Mouse (Mus musculus) thymus, postnatal 4 days (tissue): ENCODE measurements around the gene 5730480H06Rik.

Experiments
- DNase-seq: peaks from one replicate; pipeline ENCODE4 v3.0.0; 2021

The 5730480H06Rik gene

GRCm38 (mm10) chr5:48327652-48328051, at the start of gene 5730480H06Rik:
Gene 5730480H06Rik, plus strand, starts transcription at chr5:48327952.
- DNase-seq, result no peak

- no peak for DNase-seq
Observed at GRCm38 (mm10) chr5:48301186-48301585, 26.6 kb upstream of the 5730480H06Rik start.

DNA sequence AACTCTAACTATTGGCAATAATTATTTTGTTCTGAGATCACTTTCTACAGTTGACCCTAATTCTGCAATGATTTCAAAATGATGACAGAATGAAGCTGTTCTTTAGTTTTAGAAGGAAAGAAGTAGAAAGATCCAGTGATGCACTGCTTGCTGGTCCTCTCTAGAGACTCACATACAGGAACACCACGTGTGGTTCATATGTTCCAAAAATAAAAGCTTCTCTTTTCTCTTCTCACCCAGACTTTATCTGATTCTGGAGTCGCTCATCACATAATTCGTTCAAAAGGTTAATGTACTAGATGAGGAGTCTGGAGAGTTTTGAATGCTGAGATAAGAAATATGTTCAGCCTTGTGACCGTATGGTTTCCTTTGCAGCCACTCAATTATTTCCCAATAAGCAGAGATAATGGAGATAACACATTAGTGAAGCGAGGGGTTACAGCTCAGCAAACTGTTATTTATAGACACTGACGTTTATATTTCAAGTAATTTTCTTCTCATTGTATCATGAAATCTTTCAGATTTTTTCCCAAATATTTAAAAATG, 12.6 kb upstream of the 5730480H06Rik start:
- DNase-seq, result no peak

DNA sequence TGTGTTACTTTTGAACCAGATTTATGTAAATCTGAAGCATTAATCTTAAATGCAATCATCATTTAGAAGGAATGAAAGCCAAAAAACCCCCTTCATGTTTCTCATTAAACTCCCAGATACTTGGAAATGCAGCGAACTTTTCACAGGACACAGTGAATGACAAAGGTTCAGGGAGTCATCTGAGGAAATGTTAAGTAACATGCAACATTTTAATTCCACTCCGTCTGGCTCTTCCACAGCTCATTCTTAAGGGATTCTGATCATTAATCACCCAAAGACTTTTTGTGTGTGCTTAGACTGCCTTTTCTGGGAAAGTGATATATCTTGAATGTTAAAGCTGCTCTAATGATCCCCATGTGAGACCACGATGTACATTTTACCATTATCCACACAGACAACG, 7.2 kb upstream of the 5730480H06Rik start:
- no peak for DNase-seq

- DNase-seq, result no peak
Observed at GRCm38 (mm10) chr5:48326221-48326620, 1.5 kb upstream of the 5730480H06Rik start.

GRCm38 (mm10) chr5:48329751-48330150, 2.0 kb downstream of the 5730480H06Rik start:
- DNase-seq, result no peak

DNA sequence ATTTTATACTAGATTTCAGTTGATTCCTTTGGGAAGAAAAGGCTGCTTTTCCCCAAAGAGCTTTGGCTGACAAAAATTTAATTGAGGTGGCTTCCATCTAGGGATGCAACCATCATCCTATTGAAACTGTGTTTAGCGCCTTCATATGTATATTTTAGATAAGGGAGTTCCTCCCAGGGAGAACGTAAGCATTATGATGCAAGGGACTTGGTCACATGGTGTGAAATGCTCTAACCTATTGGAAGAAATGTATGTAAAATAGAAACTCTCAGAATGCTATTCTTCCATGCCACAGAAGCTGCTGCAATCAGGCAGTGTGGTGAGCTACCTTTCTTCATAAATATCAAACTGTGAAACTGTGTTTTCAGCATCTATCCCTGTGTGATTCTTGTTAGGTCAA, 3.1 kb downstream of the 5730480H06Rik start:
- no peak for DNase-seq

- DNase-seq, result no peak
Observed at GRCm38 (mm10) chr5:48331441-48331840, 3.7 kb downstream of the 5730480H06Rik start.

GRCm38 (mm10) chr5:48333407-48333806, 5.7 kb downstream of the 5730480H06Rik start:
- no peak for DNase-seq

DNA sequence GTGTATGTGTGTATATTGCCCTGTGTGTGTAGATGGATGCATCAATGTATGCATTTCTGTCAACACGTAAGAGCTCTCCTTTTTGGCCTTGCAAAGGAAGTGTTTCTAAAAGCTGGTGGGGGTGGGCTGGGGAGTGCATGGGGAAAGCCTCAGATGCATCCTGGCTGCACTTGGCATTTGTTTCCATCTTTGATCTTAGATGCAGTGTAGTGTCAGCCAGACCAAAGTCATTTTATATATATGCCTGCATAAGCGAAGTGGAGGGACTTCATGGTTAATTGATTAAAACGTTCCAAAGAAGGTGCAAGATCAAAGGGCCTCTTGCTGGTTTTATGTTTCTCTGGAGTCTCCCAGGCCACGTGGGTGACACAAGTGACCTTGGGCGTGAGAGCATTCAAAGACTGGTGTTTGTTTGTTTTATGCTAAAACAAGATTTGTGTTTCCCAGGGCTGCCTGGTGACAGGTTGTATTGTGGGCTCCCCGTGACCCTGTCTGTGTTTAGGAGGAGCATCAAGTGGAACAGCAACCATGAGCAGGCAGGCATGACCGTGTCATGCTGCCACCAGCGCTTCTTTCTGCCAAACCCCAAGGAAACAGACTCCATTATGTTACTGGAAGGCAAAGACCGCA, 6.2 kb downstream of the 5730480H06Rik start:
- no peak for DNase-seq

DNA sequence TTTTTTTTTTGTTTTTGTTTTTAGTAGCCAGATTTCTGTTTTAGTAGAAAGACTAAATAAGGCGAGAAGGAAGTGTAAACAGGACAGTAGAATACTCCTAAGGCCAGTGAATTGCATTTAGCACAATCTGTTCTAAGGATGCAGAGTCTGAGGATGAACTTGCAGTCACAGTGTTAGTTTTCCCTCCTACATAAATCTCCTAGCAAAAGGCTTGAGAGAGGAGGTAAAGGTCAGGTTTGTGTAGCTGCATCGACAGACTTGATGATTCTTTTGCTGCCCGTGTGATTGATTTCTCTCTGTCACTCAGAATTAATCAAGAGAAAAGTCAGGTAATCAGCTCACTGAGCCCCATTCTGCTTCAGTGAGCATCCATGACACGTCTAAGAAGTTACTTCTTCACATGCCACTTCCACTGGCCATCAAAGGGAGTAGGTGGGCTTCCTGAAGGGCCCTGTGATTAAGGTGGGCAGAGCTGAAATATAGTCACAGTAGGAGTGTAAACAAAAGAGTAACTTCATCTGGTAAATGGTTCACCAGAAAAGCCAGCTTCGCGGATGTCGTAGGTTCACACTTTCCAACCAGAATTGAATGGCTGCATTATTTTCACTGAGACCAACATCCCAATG, 13.2 kb downstream of the 5730480H06Rik start:
- DNase-seq, result no peak

GRCm38 (mm10) chr5:48345095-48345982, 17.6 kb downstream of the 5730480H06Rik start:
- no peak for DNase-seq

DNA sequence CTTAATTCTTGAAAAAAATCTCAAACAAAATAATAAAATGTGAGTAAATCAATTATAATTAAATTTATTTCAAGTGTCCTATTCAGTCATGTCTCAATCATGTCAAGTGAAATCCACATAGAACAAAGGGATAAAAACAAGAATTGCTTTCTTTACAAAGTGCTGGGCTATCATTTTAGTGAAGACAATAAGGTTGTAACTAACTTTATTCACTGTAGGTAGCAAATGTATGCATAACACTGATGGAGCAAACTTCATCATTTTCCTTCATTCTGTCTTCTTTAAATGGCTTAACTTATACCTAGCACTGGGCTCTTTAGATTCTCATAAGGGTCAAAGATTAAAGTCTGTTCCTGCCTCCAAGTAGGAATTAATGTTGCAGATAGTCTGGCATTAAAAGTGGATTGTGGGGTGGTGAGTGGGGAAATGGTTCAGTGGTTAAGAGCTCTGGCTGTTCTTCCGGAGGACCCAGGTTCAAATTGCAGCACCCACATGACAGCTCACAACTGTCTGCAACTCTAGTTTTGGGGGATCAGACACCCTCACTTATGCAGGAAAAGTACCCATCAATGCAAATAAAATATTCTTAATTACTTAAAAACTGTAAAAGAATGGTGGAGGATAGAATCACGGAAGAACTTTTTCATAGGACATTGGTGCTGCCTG, 18.4 kb downstream of the 5730480H06Rik start:
- no peak for DNase-seq

GRCm38 (mm10) chr5:48349309-48349708, 21.6 kb downstream of the 5730480H06Rik start:
- no peak for DNase-seq

DNA sequence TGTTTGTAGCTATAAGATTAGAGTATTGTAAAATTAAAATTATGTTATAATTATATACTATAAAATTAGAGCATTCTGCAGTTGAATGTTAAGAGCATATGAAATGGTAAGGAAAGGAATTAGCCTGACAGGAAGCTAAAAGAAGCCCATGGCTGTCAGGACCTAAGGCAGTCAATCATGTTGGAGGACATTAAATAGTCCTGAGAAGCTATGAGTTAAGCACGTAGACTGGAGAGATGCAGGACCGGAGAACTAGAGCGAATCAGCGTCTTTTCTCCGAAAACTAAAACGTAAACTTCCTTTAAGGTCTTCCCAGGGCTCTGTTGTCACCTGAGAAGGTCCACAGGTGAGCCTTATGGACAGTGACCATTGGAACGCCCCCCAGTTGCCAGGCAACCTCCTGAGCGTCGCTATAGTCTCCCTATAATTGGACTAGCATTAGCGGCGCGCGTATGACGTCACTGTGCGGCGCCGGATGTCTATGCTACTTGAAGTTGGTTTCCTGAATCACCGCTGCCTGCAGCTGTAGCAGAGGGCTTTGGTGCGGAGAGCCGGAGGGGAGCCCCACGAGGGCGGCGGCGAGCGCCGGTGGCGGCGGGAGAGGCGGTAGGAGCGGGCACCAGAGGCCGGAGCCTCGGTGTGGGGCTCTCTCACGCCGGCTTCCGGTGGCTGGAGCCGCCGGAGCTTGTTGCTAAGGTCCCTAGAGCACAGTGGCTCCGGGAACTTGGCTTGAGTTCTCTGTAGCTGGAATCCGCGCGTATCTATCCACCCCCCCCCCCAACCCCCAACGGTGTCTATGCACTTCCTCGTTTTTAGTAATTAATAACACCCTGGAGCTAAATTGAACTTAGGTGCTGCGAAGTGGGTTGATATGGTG, 44.4 kb downstream of the 5730480H06Rik start:
- DNase-seq, result peak; percentile 96

- DNase-seq, result no peak
Observed at GRCm38 (mm10) chr5:48402497-48402896, 74.7 kb downstream of the 5730480H06Rik start.

DNA sequence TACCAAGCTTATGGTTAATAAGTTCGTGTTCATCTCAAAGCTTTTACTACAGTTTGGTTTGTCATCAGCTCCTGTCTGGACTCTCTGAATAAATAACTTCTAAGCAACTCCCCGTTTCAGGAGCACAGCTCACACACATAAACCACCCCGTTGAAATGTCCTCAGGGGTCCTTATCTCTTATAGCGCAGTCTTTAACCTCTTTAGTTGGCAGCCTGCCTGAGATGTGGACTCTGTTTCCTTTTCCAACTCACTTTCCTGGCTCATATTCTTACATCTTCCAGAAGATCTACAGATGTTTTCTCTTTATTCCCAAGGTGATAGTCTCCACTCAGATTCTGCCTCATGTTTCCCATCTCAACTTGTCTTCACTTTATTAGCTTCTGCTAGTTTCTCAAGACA, 80.5 kb downstream of the 5730480H06Rik start:
- DNase-seq, result no peak

DNA sequence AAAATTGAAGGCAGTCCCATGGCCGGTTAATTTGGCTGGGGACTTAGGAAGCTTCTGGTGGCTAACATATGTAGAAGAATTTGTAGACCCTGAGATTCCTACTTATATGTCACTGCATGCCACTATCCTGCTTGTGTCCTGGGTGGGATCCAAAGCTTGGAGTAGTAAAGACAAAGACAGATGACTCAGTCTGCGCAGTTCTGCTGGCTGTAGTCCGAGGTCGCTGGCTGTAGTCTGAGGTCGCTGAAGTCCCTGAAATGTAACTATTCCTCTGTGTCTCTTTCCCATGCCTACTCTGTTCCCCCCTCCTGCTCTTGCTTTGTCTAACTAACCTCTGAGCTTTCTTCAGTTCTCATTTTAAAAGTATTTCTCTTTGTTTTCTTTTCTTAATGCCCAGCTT, 82.6 kb downstream of the 5730480H06Rik start:
- DNase-seq, result no peak

DNA sequence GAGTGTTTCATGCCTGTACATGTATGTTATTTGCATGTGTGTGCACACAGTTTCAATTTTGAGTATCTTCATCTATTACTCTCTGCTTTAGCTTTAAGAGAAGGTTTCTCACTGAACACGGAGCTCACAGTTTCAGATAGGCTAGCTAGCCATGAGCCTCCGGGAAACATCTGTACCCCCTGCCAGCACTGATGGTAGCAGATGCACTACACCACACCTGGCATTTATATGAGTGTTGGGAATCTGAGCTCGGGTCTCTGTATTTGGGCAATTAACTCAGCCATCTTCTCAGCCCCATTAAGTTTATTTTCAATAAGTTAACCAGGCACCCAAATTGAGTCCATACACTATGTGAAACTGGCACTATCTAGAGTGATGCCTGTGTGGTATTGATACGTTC, 83.7 kb downstream of the 5730480H06Rik start:
- no peak for DNase-seq

GRCm38 (mm10) chr5:48412261-48412660, 84.5 kb downstream of the 5730480H06Rik start:
- no peak for DNase-seq

- no peak for DNase-seq
Observed at GRCm38 (mm10) chr5:48419741-48420140, 92.0 kb downstream of the 5730480H06Rik start.

- no peak for DNase-seq
Observed at GRCm38 (mm10) chr5:48421957-48422356, 94.2 kb downstream of the 5730480H06Rik start.
